Mouse (Mus musculus): ENCODE measurements around the gene Dzank1.

GRCm38 (mm10) chr2:144545061-144545460, 17.8 kb upstream of the Dzank1 start:
- no peak for TF ChIP-seq CTCF (IDR thresholded peaks at IDR 0.05)
- TF ChIP-seq EP300 (IDR thresholded peaks at IDR 0.05): no peak
